Mouse (Mus musculus) small intestine, adult 2 months (tissue): ENCODE data around the gene Magi1.

ENCODE experiments used
- CTCF ChIP-seq: fragments of 200-500 bp; IDR thresholded peaks from 2 replicates; pipeline ENCODE4 v1.5.1; 2012; ENCODE audit warnings: low read depth, mild to moderate bottlenecking, control low read depth, inconsistent platforms, low read length, moderate library complexity, mixed read lengths; ENCODE audit not compliant: insufficient replicate concordance, insufficient read length; ENCODE audit errors: extremely low read depth
- POLR2A ChIP-seq: fragments of 200-500 bp; IDR thresholded peaks from 2 replicates; pipeline ENCODE4 v1.6.1; 2012; ENCODE audit warnings: low read depth, mild to moderate bottlenecking, control low read depth, inconsistent platforms, low read length, moderate library complexity

DNA sequence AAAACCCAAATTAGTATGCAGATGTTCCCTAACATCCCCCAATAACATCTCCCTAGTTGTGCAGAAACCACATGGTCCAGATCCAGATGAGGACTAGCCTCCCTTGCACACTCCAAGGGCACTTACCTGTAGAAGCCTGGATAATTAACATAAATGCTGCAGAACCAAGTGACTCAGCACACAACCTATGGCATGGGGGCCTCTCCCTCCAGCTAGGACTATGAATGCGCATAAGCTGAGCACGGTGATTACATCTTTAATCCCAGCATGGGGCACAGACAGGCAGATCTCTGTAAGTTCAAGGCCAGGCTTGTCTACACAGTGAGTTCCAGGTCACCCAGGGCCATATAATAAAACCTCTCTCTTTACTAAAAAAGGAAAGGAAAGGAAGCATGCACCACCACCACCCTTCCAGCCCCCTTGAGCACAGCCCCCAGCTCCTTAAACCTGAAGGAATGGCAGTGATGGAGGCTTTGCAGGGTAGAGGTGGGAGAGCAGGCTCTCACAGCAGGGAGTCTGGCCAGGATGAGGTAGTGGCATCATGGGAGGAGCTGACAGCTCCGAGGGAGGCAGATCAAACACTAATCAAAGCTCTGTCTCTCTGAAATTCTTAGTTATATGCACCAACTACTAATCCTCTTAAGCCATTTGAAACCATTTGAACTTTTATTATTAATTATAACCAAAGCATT is 18.3 kb downstream of the Magi1 start:
- TF ChIP-seq CTCF, result no peak
- no peak for TF ChIP-seq POLR2A
